Mouse (Mus musculus) heart, postnatal 4 days (tissue): ENCODE results near the gene Coro1c. TPM values are rescaled to one million over a fixed set of nuclear protein-coding genes. Genes with fewer than 3 reads are reported as not detected.

ENCODE experiments used
- DNase-seq: peaks from one replicate; pipeline ENCODE4 v3.0.0; 2021
- total RNA-seq, 2 experiments: library from RNA; stranded (reverse); gene quantifications; 2 replicates each; pipeline ENCODE4 v1.2.3; 2021

Coro1c gene
- total RNA-seq, 2 experiments from 2014 or later: 92.4 to 108 TPM

DNA sequence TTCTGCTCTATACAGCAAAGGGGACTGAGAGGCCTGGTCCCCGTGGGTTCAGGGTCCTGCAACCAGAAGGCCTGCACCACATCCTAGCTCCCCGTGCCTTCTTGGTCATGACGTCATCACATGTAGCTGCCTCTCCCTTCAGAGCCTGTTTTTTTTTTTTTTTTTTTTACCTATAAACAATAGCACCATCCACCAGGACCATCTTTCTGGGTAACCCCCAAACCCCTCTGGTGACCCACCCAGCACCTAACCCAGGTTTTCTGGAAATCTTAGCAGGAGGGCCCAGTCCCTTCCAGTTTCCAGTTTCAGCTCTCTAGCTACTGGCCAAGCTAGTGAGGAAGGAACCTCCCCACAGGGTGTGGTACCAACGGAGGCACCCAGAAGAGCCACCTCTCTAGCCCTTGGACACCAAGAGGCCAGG, 80.6 kb downstream of the Coro1c start:
- DNase-seq: no peak

DNA sequence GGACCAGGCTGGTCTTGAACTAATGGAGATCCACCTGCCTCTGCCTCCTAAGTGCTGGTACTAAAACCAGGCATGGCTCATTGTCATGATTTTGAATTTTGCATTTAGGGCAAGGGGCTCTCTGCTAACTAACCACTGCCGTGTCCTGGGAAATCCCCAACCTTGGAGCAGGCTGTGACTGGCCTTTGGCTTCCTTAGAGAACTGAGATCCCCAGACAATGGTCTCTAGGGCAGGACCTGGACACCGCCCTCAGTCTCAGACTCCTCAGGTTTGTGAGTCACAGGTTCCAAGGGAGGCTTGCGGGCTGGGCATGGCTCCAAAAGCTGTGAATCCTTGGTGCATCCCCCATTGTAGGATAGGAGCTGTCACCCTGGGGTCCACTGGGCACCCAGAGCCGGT, 81.9 kb downstream of the Coro1c start:
- DNase-seq: no peak

DNA sequence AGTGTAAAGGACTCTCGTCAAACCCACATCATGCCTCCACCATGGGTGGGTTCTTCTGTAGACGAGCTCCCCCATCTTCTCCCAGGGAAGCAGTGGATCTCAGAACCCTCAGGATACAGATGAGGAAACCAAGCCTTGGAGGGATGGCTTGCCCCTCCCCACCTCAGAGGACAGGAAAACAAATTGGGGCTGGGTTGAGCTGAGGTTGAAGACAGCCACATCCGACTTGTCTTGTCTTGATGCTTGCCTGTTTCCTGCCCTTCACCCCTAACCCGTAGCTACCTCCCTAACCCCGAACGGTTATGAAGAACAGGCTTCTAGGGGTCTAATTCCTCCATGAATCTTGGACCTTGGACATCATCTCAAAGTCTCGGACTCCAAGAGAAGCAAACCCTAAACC, 83.0 kb downstream of the Coro1c start:
- no peak for DNase-seq

DNA sequence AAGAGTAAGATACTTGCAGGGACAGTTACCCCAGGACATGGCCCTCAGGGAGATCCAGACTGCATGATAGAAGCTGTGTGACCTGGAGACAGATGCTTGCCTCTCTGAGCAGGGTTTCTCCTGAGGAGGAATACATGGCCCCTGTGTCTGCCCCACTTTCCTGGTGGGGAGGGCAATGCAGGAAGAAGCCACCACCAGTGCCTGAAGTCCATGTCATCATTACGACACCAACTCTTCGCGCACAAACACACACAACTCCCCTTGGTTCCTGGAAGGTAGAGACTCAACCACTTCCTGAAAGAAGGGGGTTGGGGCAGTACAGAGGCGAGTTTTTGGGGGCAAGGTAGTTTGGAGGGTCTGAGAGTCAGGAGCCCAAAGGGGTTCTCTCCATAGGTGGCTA, 84.3 kb downstream of the Coro1c start:
- DNase-seq: no peak

DNA sequence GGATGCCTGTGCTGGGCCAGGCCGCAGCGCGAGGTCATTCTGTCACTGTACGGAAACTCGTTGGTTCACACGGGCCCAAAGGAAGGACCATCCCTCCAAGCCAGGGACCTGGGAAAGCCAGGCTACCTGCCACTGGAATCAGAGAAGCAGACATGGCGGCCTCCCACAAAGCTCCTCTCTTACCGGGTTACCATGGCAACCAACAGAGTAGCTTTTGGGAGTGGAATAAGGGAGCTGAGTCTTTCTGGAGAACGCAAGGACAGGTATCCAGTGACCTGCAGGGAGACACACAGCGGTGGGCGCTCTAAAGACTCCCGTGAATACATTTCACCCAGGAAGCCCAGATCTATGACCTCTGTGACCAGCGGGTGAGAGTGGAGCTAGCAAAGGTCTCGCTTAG, 90.0 kb downstream of the Coro1c start:
- DNase-seq: no peak

DNA sequence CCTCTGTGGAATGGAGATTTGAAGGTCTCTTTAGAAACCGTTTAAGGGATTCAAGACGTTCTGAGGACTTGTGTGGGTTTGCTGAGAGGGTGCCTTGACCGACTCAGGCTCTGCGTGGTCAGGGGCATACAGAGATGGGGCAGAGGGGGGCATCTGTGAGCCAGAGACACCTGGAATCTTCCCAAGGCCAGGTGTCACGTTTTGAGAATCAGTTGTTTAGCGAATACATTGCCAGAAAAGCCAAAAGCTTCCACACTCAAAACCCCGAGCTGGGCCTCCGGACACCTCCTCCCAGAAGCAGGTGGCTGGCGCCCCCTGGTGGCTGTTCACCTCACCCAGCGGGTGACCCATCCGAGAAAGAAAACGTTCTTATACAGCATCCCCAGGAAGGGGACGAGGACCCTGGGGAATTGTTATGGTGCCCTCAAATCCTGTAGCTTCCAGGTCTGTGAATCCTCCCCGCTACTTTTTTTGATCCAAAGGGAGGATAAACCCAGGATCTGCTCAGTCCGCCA, 92.9 kb downstream of the Coro1c start:
- peak; percentile 86 for DNase-seq

DNA sequence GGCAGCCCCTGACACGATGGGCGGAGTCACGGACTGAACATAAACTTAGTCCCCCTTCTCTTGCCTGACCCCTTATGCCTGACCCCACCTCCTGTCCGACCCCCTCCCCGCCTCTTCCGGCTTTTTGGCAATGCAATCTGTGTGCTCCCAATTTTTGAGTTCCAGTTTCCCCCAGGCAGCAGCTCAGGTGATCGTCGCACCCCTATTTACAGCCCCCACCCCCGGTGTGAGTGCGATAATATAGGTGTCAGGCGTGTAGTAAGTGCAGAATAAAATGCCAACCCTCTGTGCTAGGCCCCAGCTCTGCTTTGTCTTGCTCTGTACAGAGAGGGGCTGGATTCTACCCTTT, 93.5 kb downstream of the Coro1c start:
- no peak for DNase-seq

DNA sequence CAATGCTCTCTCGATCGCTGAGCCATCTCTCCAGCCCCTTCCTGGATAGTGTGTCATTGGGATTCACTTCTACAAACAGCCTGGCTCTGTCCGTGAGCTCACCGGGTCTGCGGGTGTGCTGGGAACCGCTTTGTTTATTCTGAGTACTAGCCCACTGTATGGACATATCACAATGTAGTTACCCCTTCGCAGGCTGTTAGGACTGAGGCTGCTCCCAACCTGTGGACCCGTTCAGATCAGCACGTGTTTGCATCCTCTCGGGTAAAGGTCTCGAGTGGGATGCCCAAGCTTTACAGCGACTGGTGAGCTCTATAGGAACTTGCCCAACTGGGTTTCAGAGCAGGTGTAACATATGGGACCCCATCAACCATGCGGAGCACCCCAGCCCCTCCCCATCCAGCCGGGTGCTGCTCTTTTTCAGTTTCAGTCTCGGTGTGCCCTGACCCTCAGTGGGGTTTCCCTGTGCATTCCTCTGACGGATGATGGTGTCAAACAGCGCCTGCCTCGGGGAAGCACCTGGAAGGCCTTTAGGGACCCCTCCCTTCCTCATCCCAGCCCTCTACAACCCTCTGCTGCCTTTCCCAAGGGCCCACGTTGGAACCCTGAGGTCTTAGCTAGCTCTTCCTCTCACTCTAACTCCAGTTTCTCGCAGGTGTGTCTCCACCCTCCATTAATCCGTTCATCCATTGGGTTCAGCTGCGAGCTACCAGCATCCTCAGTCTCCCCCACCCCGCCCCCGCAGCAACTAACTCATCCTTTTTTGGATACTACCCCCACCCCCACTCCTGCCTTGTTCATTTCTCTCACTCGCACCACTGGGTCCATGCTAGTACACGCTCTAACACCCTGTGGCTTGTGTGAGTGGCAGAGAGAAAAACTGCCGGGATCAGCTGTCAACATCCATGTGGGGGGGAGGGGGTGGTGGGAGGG, 94.2 kb downstream of the Coro1c start:
- no peak for DNase-seq

DNA sequence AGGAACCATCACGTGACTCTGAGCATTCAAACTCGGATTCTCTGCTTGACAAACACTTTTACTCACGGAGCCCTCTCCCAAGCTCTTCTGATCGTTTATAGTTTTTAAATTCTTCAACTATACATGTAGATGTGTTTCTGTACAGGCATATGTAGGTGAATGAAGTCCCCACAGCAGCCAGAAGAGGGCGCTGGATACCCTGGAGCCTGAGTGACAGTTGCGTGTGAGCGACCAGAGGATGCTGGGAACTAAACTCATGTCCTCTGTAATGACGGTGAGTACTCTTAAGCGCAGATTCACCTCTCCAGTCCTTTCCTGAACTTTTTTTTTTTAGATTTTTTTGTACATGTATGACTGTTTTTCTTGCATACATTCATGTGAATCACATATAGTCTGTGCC, 95.0 kb downstream of the Coro1c start:
- DNase-seq: no peak

DNA sequence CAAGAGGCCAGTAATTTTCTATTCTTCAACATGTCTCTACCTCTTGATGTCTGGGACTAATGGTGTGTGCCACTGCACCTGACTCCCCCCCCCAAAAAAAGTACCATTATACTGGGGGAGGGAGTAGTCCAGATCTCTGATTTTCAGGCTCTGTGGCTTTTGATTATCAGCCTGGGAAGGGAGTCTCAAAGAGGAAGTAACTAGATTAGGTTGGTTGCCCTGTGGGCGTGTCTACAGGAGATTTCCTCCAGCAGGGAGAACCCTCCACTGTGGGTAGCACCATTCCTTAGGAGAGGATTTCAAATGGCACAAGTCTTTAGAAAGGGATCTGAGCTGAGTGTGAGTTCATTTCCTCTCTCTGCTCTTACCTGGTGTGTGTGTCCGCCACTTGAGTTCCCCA, 95.9 kb downstream of the Coro1c start:
- DNase-seq: no peak

DNA sequence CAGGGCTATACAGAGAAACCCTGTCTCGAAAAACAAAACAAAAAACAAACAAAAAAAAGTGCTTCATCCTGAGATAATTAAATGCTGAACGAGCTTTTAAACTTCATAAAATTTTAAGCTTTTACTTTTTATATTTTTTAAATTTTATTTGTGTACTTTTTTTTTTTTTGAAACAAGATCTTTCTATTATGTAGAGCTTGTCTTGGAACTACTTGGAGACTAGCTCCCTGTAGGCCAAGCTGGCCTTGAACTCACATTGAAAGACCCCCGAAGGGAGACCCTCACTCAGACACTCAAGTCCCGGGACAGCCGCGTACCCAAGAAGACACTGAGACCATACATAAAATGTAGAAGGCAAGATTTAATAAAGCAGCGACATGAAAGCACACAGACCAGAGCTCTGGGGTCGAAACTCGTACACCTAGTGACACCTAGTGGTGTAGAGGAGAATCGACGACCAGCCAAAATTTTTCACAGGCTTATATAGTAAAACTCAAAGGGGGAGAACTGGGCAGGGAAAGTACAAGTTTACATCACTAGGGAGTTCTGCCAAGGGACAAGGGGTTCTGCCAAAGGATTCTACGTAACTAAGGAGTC, 96.6 kb downstream of the Coro1c start:
- peak; percentile 55 for DNase-seq

DNA sequence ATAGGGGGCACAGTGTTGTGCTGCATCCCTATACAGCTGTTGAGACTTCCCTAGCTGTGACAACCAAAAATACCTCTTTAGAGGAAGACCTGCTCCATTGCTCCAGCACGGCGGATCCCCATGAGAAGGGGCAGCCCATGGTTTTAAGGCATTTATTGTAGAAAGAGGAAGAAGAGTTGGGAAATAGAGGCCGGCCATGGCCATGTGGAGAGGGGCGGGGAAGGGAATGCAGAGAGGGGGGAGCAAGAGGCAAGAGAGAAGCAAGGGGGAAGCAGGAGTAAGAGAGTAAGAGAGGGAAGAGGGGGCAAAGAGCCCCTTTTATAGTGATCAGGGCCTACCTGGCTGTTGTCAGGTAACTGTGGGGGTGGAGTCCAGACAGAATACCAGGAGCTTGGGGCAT, 98.4 kb downstream of the Coro1c start:
- DNase-seq: no peak

DNA sequence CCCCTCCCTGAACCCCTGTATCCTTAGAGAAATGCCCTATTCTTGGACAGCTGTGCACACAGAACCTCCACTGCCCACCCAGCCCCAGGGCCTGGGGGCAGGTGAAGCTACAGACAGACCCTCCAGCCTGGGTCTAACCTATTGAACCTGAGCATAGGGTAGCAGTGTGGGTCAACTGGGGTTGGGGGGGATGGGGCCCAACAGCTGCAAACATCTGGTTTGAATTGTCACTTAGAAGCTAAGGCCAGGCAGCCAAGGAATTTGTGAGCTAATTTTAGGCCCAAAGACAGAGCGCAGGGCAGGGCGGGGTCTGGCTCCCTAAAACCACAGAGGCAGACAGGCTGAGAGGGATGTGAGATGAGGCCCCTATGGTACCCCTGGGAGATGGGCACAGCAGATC, 100.4 kb downstream of the Coro1c start:
- DNase-seq: peak; percentile 42

DNA sequence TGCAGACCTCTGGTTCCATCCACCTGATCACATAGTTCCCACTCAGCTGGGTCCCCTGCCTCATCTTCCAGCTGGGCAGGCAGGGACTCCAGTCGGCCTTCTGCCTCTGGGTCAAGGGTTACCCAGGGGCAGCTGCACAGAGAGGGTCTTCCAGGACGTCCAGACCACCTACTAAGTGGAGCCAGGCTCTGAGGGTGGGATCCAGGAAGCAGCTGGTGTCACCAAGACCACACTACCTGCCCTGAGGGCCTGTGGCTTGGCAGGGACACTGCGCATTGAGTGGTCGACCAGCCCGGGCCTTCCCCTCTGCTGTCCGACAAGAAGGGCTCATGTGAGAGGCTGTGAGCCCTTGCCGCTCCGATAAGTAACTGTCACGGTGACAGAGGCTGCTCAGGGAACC, 100.8 kb downstream of the Coro1c start:
- no peak for DNase-seq

DNA sequence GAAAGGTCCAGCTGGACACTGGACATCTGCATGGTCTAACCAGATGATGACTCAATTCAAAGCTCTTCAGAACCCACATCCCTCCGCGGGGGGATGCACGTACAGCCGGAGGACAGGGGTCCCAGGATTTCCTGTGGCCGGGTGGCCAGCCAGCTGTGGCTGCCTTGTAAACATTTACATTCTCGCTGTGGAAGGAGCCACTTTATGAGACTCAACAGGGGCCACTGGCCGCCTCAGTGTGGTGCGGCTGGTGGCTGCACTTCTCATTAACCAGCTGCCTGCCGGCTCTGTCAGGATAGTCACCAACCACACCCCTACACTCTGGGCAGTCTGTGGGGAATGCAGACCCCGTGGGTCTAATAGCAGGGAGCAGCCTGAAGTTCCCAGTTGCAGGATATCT, 102.1 kb downstream of the Coro1c start:
- DNase-seq: no peak

DNA sequence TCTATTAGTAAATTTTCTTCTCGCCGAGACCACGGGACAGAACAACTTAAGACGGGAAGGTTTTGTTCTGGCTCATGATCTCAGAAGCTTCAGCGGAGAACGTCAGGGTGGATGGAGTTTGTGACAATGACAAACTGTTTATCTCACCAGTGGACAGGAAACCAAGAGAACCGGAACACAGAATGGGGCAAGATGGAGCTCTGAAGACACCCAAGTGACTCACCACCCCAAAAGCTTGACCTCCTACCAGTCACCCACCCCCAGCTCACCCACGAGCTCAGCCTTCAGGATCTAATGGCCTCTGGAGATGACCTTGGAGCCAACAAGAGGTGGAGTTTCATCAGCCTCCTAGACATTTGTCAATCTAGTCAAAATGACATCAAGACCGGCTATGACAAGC, 103.3 kb downstream of the Coro1c start:
- DNase-seq: no peak

DNA sequence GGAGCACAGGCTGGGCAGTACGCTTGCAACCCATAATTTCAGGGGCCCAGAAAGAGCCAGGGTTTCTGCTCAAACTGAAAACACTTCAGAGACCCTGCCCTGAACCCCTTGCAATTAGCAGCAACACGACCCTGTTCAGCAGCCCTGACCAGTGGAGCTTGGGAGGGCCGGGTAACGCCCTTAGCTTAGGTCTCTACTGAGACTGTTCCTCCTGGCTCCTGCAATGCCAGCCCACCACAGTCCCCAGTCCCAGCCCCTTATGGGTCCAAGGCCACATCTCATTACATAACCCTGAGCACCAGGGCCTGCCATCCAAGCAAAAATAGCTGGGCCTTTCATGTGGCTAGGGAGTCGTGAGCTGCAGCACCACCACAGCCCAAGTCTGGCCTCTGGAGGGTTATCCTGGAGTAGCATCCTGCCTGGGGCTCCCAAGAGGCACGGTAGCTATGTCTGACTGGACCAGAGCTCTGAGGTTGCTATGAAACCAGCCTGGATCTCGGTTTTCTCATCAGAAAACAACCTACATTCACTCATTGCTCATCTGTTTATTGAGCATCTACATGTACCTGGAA, 104.1 kb downstream of the Coro1c start:
- no peak for DNase-seq

DNA sequence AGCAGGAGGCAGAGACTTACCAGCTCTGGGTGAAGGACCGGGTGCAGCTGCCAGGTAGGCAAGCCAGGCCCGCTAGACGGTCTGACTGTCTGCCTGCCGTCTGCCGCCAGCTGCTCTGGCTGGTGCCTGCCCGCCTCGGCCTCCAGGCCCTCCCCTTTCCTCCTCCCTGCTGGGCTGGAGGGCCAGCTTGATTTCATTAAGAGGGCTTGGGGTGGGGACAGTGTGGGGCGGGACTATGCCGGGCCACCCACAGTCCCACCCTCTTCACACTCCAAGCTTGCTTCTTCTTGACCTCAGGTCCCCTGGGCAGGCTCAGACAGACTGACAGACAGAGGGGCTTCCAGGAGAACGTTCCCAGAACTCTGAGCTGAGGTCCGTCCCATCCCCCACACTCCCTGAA, 108.3 kb downstream of the Coro1c start, which contains the start of gene Tmem119:
Gene Tmem119 (minus strand): TSS at position 237 of the 400 bp plus-strand sequence.
- DNase-seq: peak; percentile 72

DNA sequence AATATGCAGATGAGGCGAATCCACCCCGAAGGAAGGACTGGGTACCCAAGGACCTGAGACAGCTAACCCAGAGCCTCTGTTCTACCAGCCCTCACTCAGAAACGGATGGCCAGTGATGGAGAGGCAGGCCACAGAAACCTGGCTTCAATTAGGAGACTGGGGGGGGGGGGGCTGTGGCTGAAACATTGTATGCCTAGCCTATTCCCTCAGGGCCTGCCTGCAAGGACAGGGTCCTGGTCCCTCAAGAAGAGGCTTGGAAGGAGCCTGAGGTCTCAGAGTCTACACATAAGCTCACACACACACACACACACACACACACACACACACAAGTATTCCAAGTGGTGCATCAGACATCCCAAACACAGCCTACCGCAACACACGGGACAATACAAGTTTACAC, 108.9 kb downstream of the Coro1c start:
- no peak for DNase-seq

DNA sequence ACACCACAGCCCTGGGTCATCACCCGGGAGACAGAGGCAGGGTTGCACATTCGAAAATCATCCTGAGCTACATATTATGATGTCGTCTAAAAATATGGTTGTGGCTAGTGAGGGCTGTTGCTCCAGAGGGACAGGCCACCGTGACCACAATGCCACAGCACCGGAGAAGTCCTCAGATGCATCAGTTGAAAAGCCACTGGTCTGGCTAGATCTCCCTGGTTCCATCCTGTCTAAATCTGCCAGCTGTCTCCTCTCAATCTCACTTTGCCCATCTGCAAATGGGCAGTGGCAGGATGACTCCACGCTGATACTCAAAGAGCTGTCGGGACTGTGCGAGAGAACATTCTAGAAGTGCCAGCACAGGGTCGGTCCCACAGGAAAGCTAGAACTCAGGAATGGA, 110.0 kb downstream of the Coro1c start:
- DNase-seq: no peak

DNA sequence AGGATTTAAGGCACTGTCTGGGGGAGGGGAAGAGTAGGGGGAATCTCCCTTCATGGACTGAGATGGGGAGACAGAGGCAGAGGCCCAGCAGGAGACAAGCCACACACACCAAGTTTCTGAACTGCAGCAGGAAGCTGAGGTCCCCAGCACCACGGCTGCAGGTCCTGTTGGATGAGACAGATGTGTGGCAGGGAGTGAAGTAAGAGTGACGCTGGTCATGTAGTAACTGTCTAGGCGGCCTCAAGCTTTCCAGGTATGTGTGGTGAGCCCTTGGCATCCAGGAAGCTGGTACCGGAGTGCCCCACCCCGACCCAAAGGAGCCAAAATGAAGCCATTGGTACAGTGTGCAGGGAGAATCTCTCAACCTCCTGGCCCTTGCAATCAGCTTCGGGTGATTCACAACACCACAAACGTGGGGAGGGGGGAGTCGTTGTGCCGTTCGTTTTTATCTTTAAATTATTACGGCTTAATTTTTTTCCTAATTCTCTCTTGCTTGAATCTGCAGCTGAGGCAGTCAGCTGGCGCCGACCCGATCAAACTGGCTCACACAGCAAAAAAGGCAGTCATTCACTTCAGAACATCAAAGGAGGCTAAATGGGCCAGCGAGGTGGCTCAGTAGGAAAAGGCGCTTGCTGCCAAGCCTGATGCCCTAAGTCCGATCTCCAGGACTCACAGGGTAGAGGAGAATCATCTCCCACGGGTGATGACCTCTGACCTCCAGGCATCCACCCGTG, 111.2 kb downstream of the Coro1c start:
- no peak for DNase-seq

DNA sequence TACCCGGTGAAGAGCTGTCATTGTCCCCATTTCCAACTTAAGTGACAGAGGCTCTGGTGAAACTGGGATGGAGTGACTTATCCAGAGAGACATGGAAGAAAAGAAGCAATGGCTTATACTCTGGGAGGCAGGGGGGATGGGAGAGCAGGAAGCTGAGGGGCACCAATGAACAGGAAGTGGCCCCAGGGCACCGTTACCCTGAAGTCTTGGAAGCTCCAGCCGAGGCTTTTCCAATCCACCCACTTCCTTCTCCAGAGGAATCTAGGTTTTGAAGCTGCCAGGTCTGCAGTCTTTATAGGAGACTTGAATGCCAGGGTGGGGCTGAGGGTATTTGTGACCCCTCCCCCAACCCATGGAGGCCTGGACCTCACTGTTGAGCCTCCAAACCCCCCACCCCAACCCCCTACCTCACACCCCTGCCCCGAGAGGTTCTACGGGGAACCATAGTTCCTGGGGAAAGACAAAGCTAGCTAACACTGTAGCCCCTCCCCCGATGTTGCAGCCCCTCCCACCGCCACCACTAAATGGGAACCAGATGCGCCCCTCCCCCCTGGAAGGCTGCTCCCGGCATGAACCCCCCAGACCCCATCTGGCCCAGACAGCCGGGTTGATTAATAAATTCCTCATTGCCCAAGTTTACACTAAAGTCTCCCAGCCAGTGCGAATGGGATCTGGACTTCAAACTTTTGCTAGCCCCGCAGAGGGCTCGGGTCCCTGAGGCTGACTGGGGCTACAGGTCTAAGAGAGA, 112.0 kb downstream of the Coro1c start:
- DNase-seq: peak; percentile 58
